Mouse (Mus musculus) kidney, adult 11 months (tissue): ENCODE measurements around the gene Plch2.

ENCODE experiments used
- DNase-seq: peaks from one replicate; pipeline ENCODE4 v3.0.0; 2022

Gene Plch2

GRCm38 (mm10) chr4:155019336-155019847, 37.2 kb downstream of the Plch2 start:
- DNase-seq = no peak

- DNase-seq = no peak
These were observed 37.8 kb downstream of the Plch2 start for GRCm38 (mm10) chr4:155018601-155019335.

- DNase-seq = no peak
These were observed 38.5 kb downstream of the Plch2 start for GRCm38 (mm10) chr4:155018066-155018465.

- DNase-seq = no peak
These were observed 39.2 kb downstream of the Plch2 start for GRCm38 (mm10) chr4:155017253-155017878.

- DNase-seq = no peak
These were observed 39.8 kb downstream of the Plch2 start for GRCm38 (mm10) chr4:155016807-155017206.

- no peak for DNase-seq
These were observed 41.0 kb downstream of the Plch2 start for GRCm38 (mm10) chr4:155015550-155015949.

- DNase-seq = no peak
These were observed 41.8 kb downstream of the Plch2 start for GRCm38 (mm10) chr4:155014791-155015190.

GRCm38 (mm10) chr4:155014244-155014643, 42.3 kb downstream of the Plch2 start:
- DNase-seq = no peak

GRCm38 (mm10) chr4:155012788-155013187, 43.8 kb downstream of the Plch2 start:
- DNase-seq = peak; percentile 23

GRCm38 (mm10) chr4:155012115-155012514, 44.5 kb downstream of the Plch2 start:
- no peak for DNase-seq

- DNase-seq = no peak
These were observed 45.1 kb downstream of the Plch2 start for GRCm38 (mm10) chr4:155011312-155012025.

GRCm38 (mm10) chr4:155010870-155011269, 45.7 kb downstream of the Plch2 start:
- DNase-seq = no peak

GRCm38 (mm10) chr4:155009216-155009615, 47.4 kb downstream of the Plch2 start:
- DNase-seq = no peak

GRCm38 (mm10) chr4:155008075-155008474, 48.5 kb downstream of the Plch2 start:
- DNase-seq = no peak

- no peak for DNase-seq
These were observed 48.9 kb downstream of the Plch2 start for GRCm38 (mm10) chr4:155007641-155008040.

GRCm38 (mm10) chr4:155006296-155006695, 50.3 kb downstream of the Plch2 start:
- no peak for DNase-seq

- DNase-seq = no peak
These were observed 51.3 kb downstream of the Plch2 start for GRCm38 (mm10) chr4:155005278-155005677.

- no peak for DNase-seq
These were observed 57.2 kb downstream of the Plch2 start for GRCm38 (mm10) chr4:154999379-154999778.

- peak; percentile 19 for DNase-seq
These were observed 59.9 kb downstream of the Plch2 start for GRCm38 (mm10) chr4:154996572-154997154.

GRCm38 (mm10) chr4:154994876-154995275, 61.7 kb downstream of the Plch2 start:
- no peak for DNase-seq

- no peak for DNase-seq
These were observed 69.8 kb downstream of the Plch2 start for GRCm38 (mm10) chr4:154986750-154987149.

- DNase-seq = peak; percentile 43
These were observed 70.5 kb downstream of the Plch2 start for GRCm38 (mm10) chr4:154986096-154986495.

- no peak for DNase-seq
These were observed 71.3 kb downstream of the Plch2 start for GRCm38 (mm10) chr4:154985151-154985777.
